Mouse (Mus musculus): ENCODE measurements around the gene Krtap4-6. TPM values are rescaled to one million over a fixed set of nuclear protein-coding genes. Genes with fewer than 3 reads are reported as not detected.
"Not testable (repeated sequence)": the region's sequence is repeated elsewhere in the genome, so short reads cannot be mapped to it uniquely, and the experiment has no call there.

Gene Krtap4-6
- polyA plus RNA-seq (2016; fragmentation: Nextera tagmentation; extraction: Ambion mirVana) = not detected in 2 replicates

- Histone ChIP-seq H3K9me3 (no peaks in the 10 kb centered on the region), H3K4me1 (replicated peaks) (no peaks in the 10 kb centered on the region), H3K36me3 (no peaks in the 10 kb centered on the region), H3K4me3 (replicated peaks) (no peak within 1 kb of the TSS), H3K27me3 (0 out of 2 replicates have a peak, but pooled peaks cover 3% of the 10 kb centered on the region), H3K27ac (no peak within 1 kb of the TSS), H3K9ac (replicated peaks) (no peak within 1 kb of the TSS), H3K4me2 (no peak within 1 kb of the TSS)
- ATAC-seq (ENCODE audit: insufficient number of reproducible peaks, insufficient read depth, low FRiP score, low TSS enrichment, low read depth) = no peak
Measured at GRCm38 (mm10) chr11:99665860-99666259, at the start of gene Krtap4-6. TSS of gene Krtap4-6 (minus strand) at chr11:99665960.

DNA sequence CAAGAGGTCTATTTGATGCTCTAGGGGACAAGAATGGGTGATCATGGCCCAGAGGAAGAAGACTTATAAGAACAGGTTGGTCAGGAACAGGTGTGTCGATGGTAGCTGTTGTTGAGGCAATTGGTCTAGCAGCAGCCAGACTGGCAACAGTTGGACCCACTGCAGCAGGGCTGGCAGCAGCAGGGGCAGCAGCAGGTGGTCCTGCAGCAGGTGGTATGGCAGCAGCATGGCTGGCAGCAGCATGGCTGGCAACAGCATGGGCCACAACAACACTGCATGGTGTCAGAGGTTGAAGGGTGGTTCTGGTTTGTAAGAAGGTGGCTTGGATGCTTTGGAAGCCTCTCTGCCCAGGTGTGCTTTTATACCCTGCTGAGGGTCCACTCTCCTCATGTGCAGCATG lies 24.7 kb upstream of the Krtap4-6 start, which contains the start of gene Gm14190:
Gene Gm14190 (minus strand): TSS at position 278 of the 400 bp plus-strand sequence.
- Histone ChIP-seq H3K27ac (no peak within 1 kb of the TSS), H3K4me2 (no peak within 1 kb of the TSS), H3K4me1 (replicated peaks) (no peaks in the 10 kb centered on the region), H3K4me3 (replicated peaks) (no peak within 1 kb of the TSS), H3K9me3 (no peaks in the 10 kb centered on the region), H3K36me3 (no peaks in the 10 kb centered on the region), H3K9ac (replicated peaks) (no peak within 1 kb of the TSS), H3K27me3 (no peaks in the 10 kb centered on the region)
- 84% methylated on average over 1 of the region's 1 CpGs for WGBS
- ATAC-seq (ENCODE audit: insufficient number of reproducible peaks, insufficient read depth, low FRiP score, low TSS enrichment, low read depth) = no peak

- H3K9ac ChIP-seq (replicated peaks); H3K4me2 ChIP-seq; H3K4me1 ChIP-seq (replicated peaks); H3K27me3 ChIP-seq; H3K4me3 ChIP-seq (replicated peaks); H3K36me3 ChIP-seq; ATAC-seq (ENCODE audit: insufficient number of reproducible peaks, insufficient read depth, low FRiP score, low TSS enrichment, low read depth); H3K9me3 ChIP-seq; H3K27ac ChIP-seq: not testable (repeated sequence)
- 66% methylated on average over 1 of the region's 1 CpGs for WGBS
Measured at GRCm38 (mm10) chr11:99685235-99685634, 19.5 kb upstream of the Krtap4-6 start.

DNA sequence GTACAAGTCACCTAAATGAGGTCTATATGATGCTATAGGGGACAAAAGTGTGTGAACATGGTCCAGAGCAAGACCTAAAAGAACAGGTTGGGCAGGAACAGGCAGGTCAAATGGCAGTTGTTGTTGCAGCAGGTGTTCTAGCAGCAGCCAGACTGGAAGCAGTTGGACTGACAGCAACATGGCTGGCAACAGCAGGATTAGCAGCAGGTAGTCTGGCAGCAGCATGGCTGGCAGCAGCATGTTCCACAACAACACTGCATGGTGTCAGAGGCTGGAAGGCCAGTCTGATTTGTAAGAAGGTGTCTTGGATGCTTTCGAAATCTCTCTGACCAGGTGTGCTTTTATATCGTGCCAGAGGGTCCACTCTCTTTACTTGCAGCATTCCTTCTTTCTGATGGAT lies 17.7 kb upstream of the Krtap4-6 start:
- Histone ChIP-seq H3K4me2 (no peak overlapping the region), H3K4me1 (replicated peaks) (no peaks in the 10 kb centered on the region), H3K27me3 (no peaks in the 10 kb centered on the region), H3K4me3 (replicated peaks) (no peak overlapping the region), H3K9ac (replicated peaks) (no peak overlapping the region), H3K9me3 (no peaks in the 10 kb centered on the region), H3K27ac (no peak overlapping the region), H3K36me3 (no peaks in the 10 kb centered on the region)
- ATAC-seq (ENCODE audit: insufficient number of reproducible peaks, insufficient read depth, low FRiP score, low TSS enrichment, low read depth) = no peak
- WGBS = 90% methylated on average over 2 of the region's 2 CpGs

DNA sequence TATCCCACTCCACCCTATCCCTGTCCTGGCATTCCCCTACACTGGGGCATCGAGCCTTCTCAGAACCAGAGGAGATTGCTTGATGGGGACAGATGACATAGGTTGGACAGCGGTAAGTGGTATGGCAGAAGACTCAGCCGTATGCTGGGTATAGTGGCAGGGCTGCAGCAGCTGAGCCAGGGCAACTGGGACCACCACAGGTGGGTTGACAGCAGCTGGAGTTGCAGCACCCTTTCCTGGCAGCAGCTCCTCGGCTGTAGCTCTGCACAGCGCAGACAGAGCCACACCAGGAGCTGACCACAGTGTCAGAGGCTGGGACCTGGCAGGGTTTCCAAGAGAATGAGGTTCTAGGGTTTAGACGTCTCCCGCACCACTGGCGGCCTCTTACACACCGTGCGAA lies 3.0 kb downstream of the Krtap4-6 start:
- H3K4me3 ChIP-seq (replicated peaks) = no peak overlapping the region
- ATAC-seq (ENCODE audit: insufficient number of reproducible peaks, insufficient read depth, low FRiP score, low TSS enrichment, low read depth) = no peak
- H3K27me3 ChIP-seq = 0 out of 2 replicates have a peak, but pooled peaks cover 3% of the 10 kb centered on the region
- no peak overlapping the region for H3K9ac ChIP-seq (replicated peaks)
- H3K9me3 ChIP-seq = no peaks in the 10 kb centered on the region
- no peaks in the 10 kb centered on the region for H3K4me1 ChIP-seq (replicated peaks)
- WGBS = 82% methylated on average over 10 of the region's 10 CpGs
- no peaks in the 10 kb centered on the region for H3K36me3 ChIP-seq
- H3K27ac ChIP-seq = no peak overlapping the region
- H3K4me2 ChIP-seq = no peak overlapping the region

DNA sequence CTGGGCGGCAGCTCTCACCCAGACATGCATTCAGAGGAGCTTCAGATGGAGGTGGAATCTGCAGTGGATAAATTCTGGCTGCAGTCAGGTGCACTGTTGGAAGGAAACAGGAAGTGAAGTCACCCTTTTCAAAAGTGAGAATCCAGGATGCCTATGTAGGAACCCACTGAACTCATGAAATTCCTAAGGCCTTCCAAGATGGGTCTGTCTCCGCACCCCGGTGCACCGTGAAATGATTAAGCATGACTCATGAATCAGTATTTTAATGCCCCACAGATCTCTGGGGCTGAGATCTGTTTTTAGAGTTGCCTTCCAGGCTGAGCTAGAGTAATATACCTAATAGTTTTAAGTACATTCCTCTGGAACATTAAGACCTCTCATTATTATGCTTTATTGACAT lies 6.5 kb downstream of the Krtap4-6 start:
- Histone ChIP-seq H3K27me3 (0 out of 2 replicates have a peak, but pooled peaks cover 3% of the 10 kb centered on the region), H3K9me3 (no peaks in the 10 kb centered on the region), H3K4me2 (no peak overlapping the region), H3K36me3 (no peaks in the 10 kb centered on the region), H3K9ac (replicated peaks) (no peak overlapping the region), H3K4me1 (replicated peaks) (no peaks in the 10 kb centered on the region), H3K27ac (no peak overlapping the region), H3K4me3 (replicated peaks) (no peak overlapping the region)
- no peak for ATAC-seq (ENCODE audit: insufficient number of reproducible peaks, insufficient read depth, low FRiP score, low TSS enrichment, low read depth)
- 87% methylated on average over 4 of the region's 4 CpGs for WGBS

GRCm38 (mm10) chr11:99658467-99659010 lies 7.2 kb downstream of the Krtap4-6 start, which contains the start of gene Gm11563:
TSS of gene Gm11563 (minus strand) at chr11:99658960.
- not testable (repeated sequence) for H3K9me3 ChIP-seq; H3K9ac ChIP-seq (replicated peaks); H3K4me3 ChIP-seq (replicated peaks); H3K27me3 ChIP-seq; H3K4me1 ChIP-seq (replicated peaks); H3K4me2 ChIP-seq; ATAC-seq (ENCODE audit: insufficient number of reproducible peaks, insufficient read depth, low FRiP score, low TSS enrichment, low read depth); H3K27ac ChIP-seq; H3K36me3 ChIP-seq
- 65% methylated on average over 10 of the region's 10 CpGs for WGBS

- Histone ChIP-seq H3K9me3 (no peaks in the 10 kb centered on the region), H3K9ac (replicated peaks) (no peak overlapping the region), H3K4me1 (replicated peaks) (no peaks in the 10 kb centered on the region), H3K4me3 (replicated peaks) (no peak overlapping the region), H3K4me2 (no peak overlapping the region), H3K36me3 (no peaks in the 10 kb centered on the region), H3K27ac (no peak overlapping the region), H3K27me3 (no peaks in the 10 kb centered on the region)
- WGBS = 46% methylated on average over 5 of the region's 5 CpGs
- ATAC-seq (ENCODE audit: insufficient number of reproducible peaks, insufficient read depth, low FRiP score, low TSS enrichment, low read depth) = no peak
Measured at GRCm38 (mm10) chr11:99657051-99657450, 8.7 kb downstream of the Krtap4-6 start.

DNA sequence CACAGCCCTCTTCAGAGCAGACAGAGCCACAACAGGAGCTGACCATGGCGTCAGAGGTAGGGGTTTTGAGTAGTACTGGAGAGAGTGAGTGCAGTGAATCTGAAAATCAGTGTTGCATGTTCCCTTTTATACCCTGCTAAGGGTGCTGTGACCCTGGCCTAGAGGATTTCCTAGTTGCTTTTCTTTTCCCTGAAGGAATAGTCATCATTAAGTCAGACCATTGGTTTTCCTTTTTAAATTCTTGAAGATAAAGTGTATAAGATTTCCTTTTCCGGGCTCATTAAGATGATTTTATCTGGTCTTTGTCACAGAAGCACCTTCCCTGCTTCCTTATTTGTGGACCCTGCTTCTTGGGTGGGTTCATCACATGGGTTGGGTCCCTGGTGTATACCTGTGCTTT lies 15.6 kb downstream of the Krtap4-6 start, which contains the start of gene Gm11555:
Gene Gm11555 (minus strand): TSS at position 101 of the 400 bp plus-strand sequence.
- no peak within 1 kb of the TSS for H3K4me3 ChIP-seq (replicated peaks)
- no peak within 1 kb of the TSS for H3K9ac ChIP-seq (replicated peaks)
- no peak for ATAC-seq (ENCODE audit: insufficient number of reproducible peaks, insufficient read depth, low FRiP score, low TSS enrichment, low read depth)
- no peaks in the 10 kb centered on the region for H3K27me3 ChIP-seq
- H3K27ac ChIP-seq = no peak within 1 kb of the TSS
- H3K9me3 ChIP-seq = no peaks in the 10 kb centered on the region
- WGBS = 78% methylated on average over 2 of the region's 2 CpGs
- H3K36me3 ChIP-seq = no peaks in the 10 kb centered on the region
- H3K4me1 ChIP-seq (replicated peaks) = no peaks in the 10 kb centered on the region
- no peak within 1 kb of the TSS for H3K4me2 ChIP-seq

DNA sequence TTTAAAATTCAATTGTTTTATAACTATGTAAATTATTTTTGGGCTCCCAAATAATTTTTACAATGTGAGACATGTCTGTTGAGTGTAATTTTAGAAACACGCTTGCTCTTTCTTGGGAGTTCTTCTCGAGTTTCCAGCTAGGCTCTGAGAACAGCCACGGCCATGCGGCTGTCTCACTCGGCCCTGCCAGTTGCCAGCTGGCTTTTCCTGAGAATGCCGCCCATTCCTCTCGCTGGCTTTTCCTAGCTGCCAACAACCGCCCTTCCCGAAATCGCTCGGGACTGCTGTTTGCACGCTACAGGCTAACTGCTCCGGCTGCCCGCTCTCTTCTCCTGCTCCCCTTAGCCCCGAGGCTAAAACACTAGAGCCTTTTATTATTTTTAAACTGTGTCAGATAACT lies 19.3 kb downstream of the Krtap4-6 start:
- Histone ChIP-seq H3K36me3 (no peaks in the 10 kb centered on the region), H3K4me2 (no peak overlapping the region), H3K9me3 (no peaks in the 10 kb centered on the region), H3K9ac (replicated peaks) (no peak overlapping the region), H3K27me3 (peaks cover 3% of the 10 kb centered on the region; the same call in 1 of the 2 replicates), H3K27ac (no peak overlapping the region), H3K4me1 (replicated peaks) (0 out of 2 replicates have a peak, but pooled peaks cover 1% of the 10 kb centered on the region), H3K4me3 (replicated peaks) (no peak overlapping the region)
- no peak for ATAC-seq (ENCODE audit: insufficient number of reproducible peaks, insufficient read depth, low FRiP score, low TSS enrichment, low read depth)
- 83% methylated on average over 15 of the region's 15 CpGs for WGBS

- Histone ChIP-seq H3K9ac (replicated peaks) (no peak overlapping the region), H3K27me3 (peaks cover 3% of the 10 kb centered on the region; the same call in 1 of the 2 replicates), H3K4me3 (replicated peaks) (no peak overlapping the region), H3K9me3 (no peaks in the 10 kb centered on the region), H3K4me2 (no peak overlapping the region), H3K36me3 (no peaks in the 10 kb centered on the region), H3K27ac (no peak overlapping the region), H3K4me1 (replicated peaks) (peaks cover 2% of the 10 kb centered on the region; the same call in 1 of the 2 replicates)
- WGBS = 72% methylated on average over 3 of the region's 3 CpGs
- no peak for ATAC-seq (ENCODE audit: insufficient number of reproducible peaks, insufficient read depth, low FRiP score, low TSS enrichment, low read depth)
Measured at GRCm38 (mm10) chr11:99644351-99644750, 21.4 kb downstream of the Krtap4-6 start.

- ATAC-seq (ENCODE audit: insufficient number of reproducible peaks, insufficient read depth, low FRiP score, low TSS enrichment, low read depth); H3K9ac ChIP-seq (replicated peaks); H3K4me1 ChIP-seq (replicated peaks); H3K27me3 ChIP-seq; H3K36me3 ChIP-seq; H3K4me3 ChIP-seq (replicated peaks); H3K27ac ChIP-seq; H3K4me2 ChIP-seq; H3K9me3 ChIP-seq: not testable (repeated sequence)
- 77% methylated on average over 9 of the region's 9 CpGs for WGBS
Measured at GRCm38 (mm10) chr11:99643635-99644139, 22.1 kb downstream of the Krtap4-6 start, which contains the start of gene Krtap4-7. TSS of gene Krtap4-7 (minus strand) at chr11:99644089.
